Mouse (Mus musculus) liver, embryonic 14.5 days (tissue): ENCODE measurements at regions not wholly inside any gene's neighbourhood (a gene's known extent, or its start where the extent isn't known, plus 50 kb on each side); places are given as distances from the start of the nearest gene placed in this dataset.

Source experiments
- CTCF ChIP-seq: IDR thresholded peaks from 2 replicates; pipeline ENCODE4 v1.5.1; 2016; ENCODE audit warnings: antibody characterized with exemption, low read depth, control low read depth
- EP300 ChIP-seq: IDR thresholded peaks from 2 replicates; pipeline ENCODE4 v1.6.1; 2016; ENCODE audit warnings: antibody characterized with exemption, low read depth

GRCm38 (mm10) chr12:13024215-13024841 is 82.6 kb upstream of the Mycn start:
- TF ChIP-seq CTCF = no peak
- no peak for TF ChIP-seq EP300
